Mouse (Mus musculus) cerebellum, adult 9-10 months (tissue): Measurements from ENCODE around the gene Nkd1.

Experiments
- DNase-seq: peaks from one replicate; pipeline ENCODE4 v3.0.0; 2022

The Nkd1 gene

GRCm38 (mm10) chr8:88520985-88521527 is at the start of gene Nkd1:
TSS of gene Nkd1 (plus strand) at chr8:88521354.
- peak; percentile 78 for DNase-seq

GRCm38 (mm10) chr8:88481290-88481689 is 39.9 kb upstream of the Nkd1 start:
- DNase-seq, result no peak

- no peak for DNase-seq
Observed at GRCm38 (mm10) chr8:88488391-88488829, 32.7 kb upstream of the Nkd1 start.

GRCm38 (mm10) chr8:88494076-88494475 is 27.1 kb upstream of the Nkd1 start:
- DNase-seq, result no peak

GRCm38 (mm10) chr8:88495071-88495805 is 25.9 kb upstream of the Nkd1 start:
- DNase-seq, result no peak

DNA sequence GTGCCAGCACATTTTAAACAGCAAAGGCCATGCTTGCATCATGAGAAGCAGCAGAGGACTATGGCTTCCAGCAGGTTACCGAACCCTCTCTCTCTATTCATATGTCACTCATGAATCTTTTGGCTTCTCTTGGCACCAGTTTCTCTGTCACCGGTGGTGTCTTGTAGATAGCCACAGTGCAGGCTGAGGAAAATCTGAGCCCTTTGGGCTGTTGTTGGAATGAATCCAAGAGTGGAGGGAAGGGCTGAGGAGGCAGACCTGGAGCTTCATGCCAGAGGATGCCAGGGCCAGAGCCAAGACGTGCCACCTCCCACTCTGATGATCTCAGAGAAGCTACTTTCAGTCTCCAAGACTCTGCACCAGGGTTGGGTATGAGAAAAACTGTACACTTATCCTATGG is 19.0 kb upstream of the Nkd1 start:
- DNase-seq, result no peak

- DNase-seq, result no peak
Observed at GRCm38 (mm10) chr8:88506981-88507380, 14.2 kb upstream of the Nkd1 start.

GRCm38 (mm10) chr8:88511061-88511460 is 10.1 kb upstream of the Nkd1 start:
- DNase-seq, result no peak

- DNase-seq, result peak; percentile 61
Observed at GRCm38 (mm10) chr8:88512094-88512794, 8.9 kb upstream of the Nkd1 start.

GRCm38 (mm10) chr8:88518047-88518446 is 3.1 kb upstream of the Nkd1 start:
- DNase-seq, result no peak

- peak; percentile 29 for DNase-seq
Observed at GRCm38 (mm10) chr8:88520381-88520780, 773 bp upstream of the Nkd1 start.

DNA sequence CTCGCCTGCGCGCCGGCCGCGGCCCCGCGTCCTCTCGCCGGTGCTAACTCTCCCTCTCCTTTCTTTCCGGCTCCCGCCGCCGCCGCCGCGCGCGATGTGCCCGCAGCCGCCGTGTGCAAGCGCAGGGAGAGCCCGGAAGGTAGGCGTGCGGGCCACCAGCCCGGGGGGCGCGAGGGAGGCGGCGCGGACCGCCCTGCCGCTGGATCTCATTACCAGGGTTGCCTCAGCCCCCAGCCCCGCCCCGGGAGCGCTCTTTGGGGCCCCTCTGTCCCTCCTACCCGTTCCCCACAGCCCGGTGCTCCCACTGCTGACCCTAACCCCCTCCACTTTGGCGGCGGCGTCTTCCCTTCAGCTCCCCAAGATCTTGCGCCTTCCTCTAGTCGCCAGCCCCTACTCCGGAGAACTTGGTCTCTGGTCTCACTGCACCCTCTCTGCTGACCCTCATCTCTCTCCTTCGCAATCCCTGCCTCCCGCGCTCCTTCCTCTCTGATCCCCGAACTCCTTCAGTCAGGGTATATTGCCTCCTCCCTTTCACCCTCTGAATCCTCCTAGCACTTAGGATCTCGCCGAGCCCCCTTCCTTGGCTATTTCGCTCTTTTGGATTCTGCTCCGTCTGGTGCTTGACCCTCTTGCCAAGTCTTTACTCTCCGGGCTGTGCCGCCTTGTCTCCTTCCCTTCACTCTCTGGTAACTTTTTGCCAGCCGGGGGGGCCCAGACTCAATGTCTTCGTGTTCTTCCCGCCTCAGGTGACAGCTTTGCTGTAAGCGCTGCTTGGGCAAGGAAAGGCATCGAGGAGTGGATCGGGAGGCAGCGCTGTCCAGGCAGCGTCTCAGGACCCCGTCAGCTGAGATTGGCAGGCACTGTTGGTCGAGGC is 624 bp downstream of the Nkd1 start:
- DNase-seq, result peak; percentile 43

- peak; percentile 50 for DNase-seq
Observed at GRCm38 (mm10) chr8:88522433-88523030, 1.4 kb downstream of the Nkd1 start.

DNA sequence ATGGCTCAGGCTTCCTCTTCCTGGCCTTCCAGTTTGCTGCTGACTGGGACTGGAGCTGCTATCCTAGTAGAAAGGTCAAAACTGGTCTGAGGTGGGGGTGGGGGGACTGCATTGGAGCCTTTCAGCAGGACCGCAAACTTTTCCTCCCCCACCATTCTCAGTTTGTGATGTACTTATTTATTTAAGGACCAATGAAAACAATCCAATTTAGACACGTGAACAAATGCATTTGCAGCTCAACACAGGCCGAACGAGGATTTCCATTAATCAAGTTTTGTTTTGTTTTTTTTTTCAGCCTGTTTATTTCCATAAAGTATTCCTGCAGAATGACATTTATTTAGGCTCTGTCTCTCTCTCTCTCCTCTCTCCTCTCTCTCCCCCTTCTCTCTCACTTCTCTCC is 2.5 kb downstream of the Nkd1 start:
- DNase-seq, result no peak

DNA sequence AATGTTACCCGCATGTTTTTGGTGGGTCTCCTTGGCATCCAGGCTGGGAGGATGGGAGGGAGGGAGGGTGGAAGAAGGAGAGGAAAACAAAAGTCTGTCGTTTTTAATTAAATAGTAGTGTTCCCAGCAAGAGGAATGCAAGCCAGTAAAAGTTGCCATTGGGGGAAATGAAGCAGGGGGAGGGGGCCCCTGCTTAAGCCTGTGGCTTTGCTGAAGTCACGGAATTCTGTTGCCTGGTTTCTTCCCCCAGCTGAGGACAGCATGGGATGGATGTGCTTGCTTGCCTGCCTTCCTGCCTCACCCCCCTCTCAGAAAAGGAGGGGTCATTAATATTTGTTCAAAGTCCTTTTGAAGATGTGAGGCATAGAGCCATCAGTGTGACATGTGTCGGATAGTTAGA is 3.0 kb downstream of the Nkd1 start:
- no peak for DNase-seq

DNA sequence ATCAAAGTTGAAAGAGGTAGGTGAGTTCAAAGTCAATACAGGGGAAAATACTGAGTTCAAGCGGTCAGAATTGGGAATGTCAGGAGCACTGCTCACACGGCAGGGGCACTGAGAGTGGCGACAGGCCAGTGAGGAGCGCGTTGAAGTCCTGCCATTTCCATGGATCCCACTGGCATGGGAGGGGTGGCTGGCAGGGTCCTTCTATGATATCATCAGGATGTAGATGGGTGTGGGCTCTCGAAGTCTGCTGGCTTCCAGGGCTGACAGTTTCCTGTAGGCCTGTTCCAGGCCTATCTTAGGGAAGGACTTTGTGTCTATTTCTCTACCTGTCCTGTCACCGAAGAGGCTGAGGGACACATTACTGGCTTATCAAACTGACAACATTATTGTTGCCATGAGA is 3.7 kb downstream of the Nkd1 start:
- no peak for DNase-seq

DNA sequence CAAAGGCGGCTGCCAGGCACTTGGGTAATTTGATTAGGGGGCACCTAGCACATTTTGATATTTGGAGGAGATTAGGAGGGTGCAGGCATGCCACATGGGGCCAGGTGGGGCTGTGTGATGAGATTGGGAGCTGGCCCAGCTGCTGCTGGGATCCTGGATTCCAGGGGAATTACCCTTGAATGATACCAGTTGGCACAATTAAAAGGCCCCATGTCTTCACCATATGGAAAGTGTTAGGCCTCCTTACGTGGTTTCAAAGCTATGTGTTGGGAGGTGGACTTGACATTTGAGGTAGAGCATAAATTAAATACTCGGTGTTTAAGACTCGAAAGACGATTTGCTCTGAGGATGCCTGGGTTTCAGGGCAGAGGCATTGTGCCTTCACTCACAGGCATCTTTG is 5.1 kb downstream of the Nkd1 start:
- no peak for DNase-seq

- DNase-seq, result no peak
Observed at GRCm38 (mm10) chr8:88528186-88528585, 7.0 kb downstream of the Nkd1 start.

GRCm38 (mm10) chr8:88529798-88530197 is 8.6 kb downstream of the Nkd1 start:
- DNase-seq, result no peak

- no peak for DNase-seq
Observed at GRCm38 (mm10) chr8:88537081-88537480, 15.9 kb downstream of the Nkd1 start.

DNA sequence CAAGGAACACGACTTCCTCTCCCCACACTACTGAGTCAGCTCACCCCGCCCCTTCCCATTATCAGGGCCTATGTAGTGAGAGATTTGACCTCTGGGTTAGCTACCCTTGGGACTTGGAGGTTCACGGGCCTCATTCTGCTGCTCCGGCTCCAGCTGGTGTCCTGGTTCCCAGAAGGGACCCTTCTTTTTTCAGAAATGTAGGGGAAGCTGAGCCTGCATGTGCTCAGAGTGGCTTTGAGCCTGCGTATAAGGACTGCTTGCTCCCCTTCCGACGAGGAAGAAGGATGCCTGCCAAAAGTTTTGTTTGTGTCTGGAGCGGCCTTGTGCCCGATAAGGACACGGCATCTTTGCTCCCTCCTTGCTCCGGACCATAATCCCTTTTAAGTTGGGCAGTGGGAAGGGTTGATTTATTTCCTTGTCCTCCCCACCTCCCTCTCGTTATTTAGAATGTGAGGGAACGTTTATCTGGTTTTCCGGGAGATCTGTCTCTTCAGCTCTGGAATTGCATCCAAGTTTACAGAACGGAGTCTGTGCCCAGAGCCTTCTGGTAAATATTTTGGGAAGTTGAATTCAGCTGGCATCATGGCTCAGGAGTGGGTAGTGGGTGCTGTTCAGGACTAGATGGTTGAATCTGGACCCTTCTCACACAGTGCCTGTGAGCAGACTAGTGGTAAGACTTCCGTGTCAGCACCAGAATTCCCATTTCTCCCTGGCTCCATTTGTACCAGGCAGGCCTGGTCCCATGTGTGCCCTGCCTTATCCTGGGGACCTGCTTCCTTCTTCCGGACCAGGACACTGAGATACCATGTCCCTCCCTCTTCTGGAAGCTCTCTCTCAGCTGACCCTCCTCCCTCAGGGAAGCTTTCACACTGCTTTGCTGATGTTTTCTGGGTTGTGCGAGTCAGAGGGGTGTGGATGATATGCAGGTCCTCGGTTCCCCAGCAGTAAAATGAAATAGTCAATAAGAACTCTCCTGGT is 17.1 kb downstream of the Nkd1 start:
- DNase-seq, result no peak

GRCm38 (mm10) chr8:88538976-88539371 is 17.8 kb downstream of the Nkd1 start:
- no peak for DNase-seq
